In genomic region chr2:102157010-102157409, GRCm38 (mm10) we compare ENCODE assay signal across 26 mouse cellular contexts. TPM values are rescaled to one million over a fixed set of nuclear protein-coding genes. Genes with fewer than 3 reads are reported as not detected.
A peak's percentile ranks its signal among the peaks of the same experiment; 100 is the strongest.
DNase-seq lines count a peak whose midpoint lies in the region; ATAC-seq lines count a peak whose summit lies in the region.
"Had no signal": no experiment of that assay in that cellular context is flagged by ENCODE, and none has a peak within 500 bp of the region (broad histone marks: within the 10 kb centered on the region; RNA-seq: fewer than 3 reads in every experiment).

No protein-coding gene starts in this region.

- peak overlapping the region; percentile 28; the same call in 1 of the 2 replicates for H3K27ac ChIP-seq in kidney, embryonic 15.5 days
- H3K27ac ChIP-seq in midbrain, embryonic 12.5 days (replicated peaks): peak overlapping the region; percentile 35; the same call in 1 of the 2 replicates
- no peak overlapping the region for H3K27ac ChIP-seq in midbrain, embryonic 15.5 days
- 0 out of 2 replicates have a peak overlapping the region, but pooled peaks have one; percentile 6 for H3K27ac ChIP-seq in hindbrain, embryonic 10.5 days
- H3K27ac ChIP-seq in hindbrain, embryonic 16.5 days (ENCODE audit: low read depth, low read length): no peak overlapping the region; the same call in 1 of the 2 replicates
- H3K27ac ChIP-seq: left cerebral cortex, adult 2 months; liver, embryonic 15.5 days had no signal

- DNase-seq in kidney, adult 8-10 months: no peak
- no peak for DNase-seq in hindbrain, embryonic 10.5 days (ENCODE audit: low spot score)
- DNase-seq in adrenal gland, postnatal 10 days: no peak
- DNase-seq in cerebellum, postnatal 36 days: no peak
- DNase-seq: cerebellum, adult 2 months; cerebellum, postnatal 25 days; embryo, embryonic 11 days; gastrocnemius, postnatal 14 days; heart, adult 18-20 months; heart, postnatal 10 days; liver; right cerebral cortex, postnatal 25 days; spleen, adult 18-20 months had no signal

- ATAC-seq in kidney, embryonic 15.5 days (replicated peaks; ENCODE audit: low FRiP score): 0 out of 2 replicates have a peak, but pooled peaks have one; percentile 14
- no peak for ATAC-seq in midbrain, embryonic 12.5 days (ENCODE audit: low FRiP score, low read depth)
- ATAC-seq in midbrain, embryonic 15.5 days (replicated peaks): no peak; the same call in 1 of the 2 replicates
- peak; percentile 12; the same call in 1 of the 2 replicates for ATAC-seq in hindbrain, embryonic 16.5 days
- ATAC-seq: forebrain, embryonic 14.5 days; intestine, postnatal 0 days; Patski had no signal

- H3K4me3 ChIP-seq in kidney, embryonic 15.5 days (replicated peaks): no peak overlapping the region
- no peak overlapping the region for H3K4me3 ChIP-seq in midbrain, embryonic 12.5 days
- no peak overlapping the region for H3K4me3 ChIP-seq in midbrain, embryonic 15.5 days
- H3K4me3 ChIP-seq in hindbrain, embryonic 10.5 days: no peak overlapping the region
- no peak overlapping the region for H3K4me3 ChIP-seq in hindbrain, embryonic 16.5 days (ENCODE audit: low read length)
- H3K4me3 ChIP-seq: heart, embryonic 12.5 days; hindbrain, embryonic 15.5 days; left cerebral cortex, adult 2 months; liver, embryonic 15.5 days had no signal

- no peak overlapping the region for H3K9ac ChIP-seq in kidney, embryonic 15.5 days
- no peak overlapping the region for H3K9ac ChIP-seq in midbrain, embryonic 12.5 days (replicated peaks)
- no peak overlapping the region for H3K9ac ChIP-seq in midbrain, embryonic 15.5 days
- no peak overlapping the region for H3K9ac ChIP-seq in hindbrain, embryonic 16.5 days (ENCODE audit: low read depth, low read length)
- H3K9ac ChIP-seq: heart, embryonic 12.5 days; hindbrain, embryonic 15.5 days; liver, embryonic 15.5 days had no signal

- H3K36me3 ChIP-seq in kidney, embryonic 15.5 days: 0 out of 2 replicates have a peak, but pooled peaks cover 9% of the 10 kb centered on the region
- peaks cover 3% of the 10 kb centered on the region; the same call in 1 of the 2 replicates for H3K36me3 ChIP-seq in midbrain, embryonic 12.5 days
- no peaks in the 10 kb centered on the region for H3K36me3 ChIP-seq in midbrain, embryonic 15.5 days (replicated peaks)
- peaks cover 16% of the 10 kb centered on the region for H3K36me3 ChIP-seq in hindbrain, embryonic 10.5 days
- H3K36me3 ChIP-seq in hindbrain, embryonic 16.5 days (ENCODE audit: control insufficient read depth, insufficient read depth, low read length): no peaks in the 10 kb centered on the region
- H3K36me3 ChIP-seq: G1E; heart, embryonic 12.5 days; hindbrain, embryonic 15.5 days; liver, embryonic 15.5 days had no signal

- 50% methylated on average over 9 of the region's 9 CpGs for WGBS in kidney, embryonic 15.5 days
- 87% methylated on average over 9 of the region's 9 CpGs for WGBS in midbrain, embryonic 12.5 days
- WGBS in midbrain, embryonic 15.5 days: 86% methylated on average over 9 of the region's 9 CpGs
- 81% methylated on average over 9 of the region's 9 CpGs for WGBS in hindbrain, embryonic 10.5 days
- 78% methylated on average over 9 of the region's 9 CpGs for WGBS in hindbrain, embryonic 16.5 days

- no peak overlapping the region for H3K4me2 ChIP-seq in kidney, embryonic 15.5 days
- H3K4me2 ChIP-seq in midbrain, embryonic 12.5 days (replicated peaks): no peak overlapping the region
- H3K4me2 ChIP-seq in midbrain, embryonic 15.5 days: no peak overlapping the region
- H3K4me2 ChIP-seq in hindbrain, embryonic 16.5 days (ENCODE audit: low read length): no peak overlapping the region
- H3K4me2 ChIP-seq: heart, embryonic 12.5 days; hindbrain, embryonic 15.5 days; liver, embryonic 15.5 days had no signal

- H3K4me1 ChIP-seq in kidney, embryonic 15.5 days: peaks cover 49% of the 10 kb centered on the region
- peaks cover 16% of the 10 kb centered on the region for H3K4me1 ChIP-seq in midbrain, embryonic 12.5 days
- peaks cover 18% of the 10 kb centered on the region for H3K4me1 ChIP-seq in midbrain, embryonic 15.5 days
- H3K4me1 ChIP-seq in hindbrain, embryonic 10.5 days (replicated peaks): peaks cover 34% of the 10 kb centered on the region
- peaks cover 12% of the 10 kb centered on the region for H3K4me1 ChIP-seq in hindbrain, embryonic 16.5 days (ENCODE audit: control insufficient read depth, insufficient read depth, low read depth, low read length)

- no peaks in the 10 kb centered on the region for H3K9me3 ChIP-seq in kidney, embryonic 15.5 days (replicated peaks)
- H3K9me3 ChIP-seq in midbrain, embryonic 12.5 days: no peaks in the 10 kb centered on the region
- H3K9me3 ChIP-seq in midbrain, embryonic 15.5 days: no peaks in the 10 kb centered on the region
- no peaks in the 10 kb centered on the region for H3K9me3 ChIP-seq in hindbrain, embryonic 10.5 days
- H3K9me3 ChIP-seq in hindbrain, embryonic 16.5 days (ENCODE audit: control insufficient read depth, low read length): no peaks in the 10 kb centered on the region
- H3K9me3 ChIP-seq: G1E; heart, embryonic 12.5 days; hindbrain, embryonic 15.5 days; liver, embryonic 15.5 days had no signal

- H3K27me3 ChIP-seq in kidney, embryonic 15.5 days: no peaks in the 10 kb centered on the region
- no peaks in the 10 kb centered on the region for H3K27me3 ChIP-seq in midbrain, embryonic 12.5 days
- H3K27me3 ChIP-seq in midbrain, embryonic 15.5 days (replicated peaks): no peaks in the 10 kb centered on the region
- H3K27me3 ChIP-seq in hindbrain, embryonic 10.5 days (ENCODE audit: insufficient read depth, poor library complexity, severe bottlenecking): no peaks in the 10 kb centered on the region
- no peaks in the 10 kb centered on the region for H3K27me3 ChIP-seq in hindbrain, embryonic 16.5 days (replicated peaks; ENCODE audit: control insufficient read depth, insufficient read depth, low read length)
- H3K27me3 ChIP-seq: CH12.LX; heart, embryonic 12.5 days; hindbrain, embryonic 15.5 days; liver, embryonic 15.5 days; Patski had no signal

RNA-seq across cellular contexts. Expression of gene Ldlrad3, which starts 29.2 kb away (rescaled TPM):
- polyA plus RNA-seq in kidney, embryonic 15.5 days (2015; fragmentation: Nextera tagmentation; extraction: Ambion mirVana): 38.0 and 40.4 TPM in 2 replicates
- polyA plus RNA-seq in midbrain, embryonic 12.5 days (2016; fragmentation: Nextera tagmentation; extraction: Ambion mirVana): 58.8 and 60.0 TPM in 2 replicates
- polyA plus RNA-seq in midbrain, embryonic 15.5 days (2015; fragmentation: Nextera tagmentation; extraction: Ambion mirVana): 29.6 and 31.2 TPM in 2 replicates
- 54.4 and 55.9 TPM in 2 replicates for polyA plus RNA-seq in hindbrain, embryonic 10.5 days (2016; fragmentation: Nextera tagmentation; extraction: Ambion mirVana)
- 24.6 and 30.3 TPM in 2 replicates for polyA plus RNA-seq in hindbrain, embryonic 16.5 days (2015; fragmentation: Nextera tagmentation; extraction: Ambion mirVana)
- 10 to 100 TPM; 11.6 to 13.8 TPM for total RNA-seq in adrenal gland, postnatal 10 days (2021)

Comparison
In these comparisons a context has a peak if more than half of its experiments do, and no peak if none do; other contexts are left out.
1. H3K27ac ChIP-seq: peak in kidney, embryonic 15.5 days (single experiment), midbrain, embryonic 12.5 days (single experiment) and hindbrain, embryonic 10.5 days (single experiment); none in midbrain, embryonic 15.5 days (single experiment) and hindbrain, embryonic 16.5 days (single experiment).
2. ATAC-seq: peak in kidney, embryonic 15.5 days (single experiment) and hindbrain, embryonic 16.5 days (single experiment); none in midbrain, embryonic 12.5 days (single experiment) and midbrain, embryonic 15.5 days (single experiment).